Mouse (Mus musculus) A20 (cell line): ENCODE measurements around the gene Gm20509.
"Not testable (repeated sequence)": the region's sequence is repeated elsewhere in the genome, so short reads cannot be mapped to it uniquely, and the experiment has no call there.

ENCODE experiments used
- DNase-seq: peaks from one replicate; pipeline ENCODE4 v3.0.0-alpha.2; 2011; ENCODE audit warnings: low read depth, low spot score

The Gm20509 gene

DNA sequence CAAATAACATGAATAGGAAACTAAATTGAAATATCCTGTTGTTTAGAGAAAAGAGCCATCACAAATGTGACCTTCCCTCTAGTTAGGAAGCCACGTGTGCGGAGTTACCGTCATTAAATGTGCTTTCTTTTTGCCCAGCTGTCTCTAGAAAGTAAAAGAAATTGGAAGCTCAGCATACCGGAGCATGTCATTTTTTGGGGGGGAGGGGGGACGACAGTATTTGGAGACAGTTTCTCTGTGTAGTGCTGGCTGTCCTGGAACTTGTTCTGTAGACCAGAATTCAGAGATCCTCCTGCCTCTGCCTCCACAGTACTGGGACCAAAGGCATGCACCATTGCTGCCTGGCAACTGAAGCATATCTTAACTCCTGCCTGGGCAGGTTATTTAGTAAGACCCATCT, 734 bp upstream of the Gm20509 start, which contains the start of gene Khdc3:
Khdc3 (plus strand) TSS at position 301 of the 400 bp plus-strand sequence.
- DNase-seq, result no peak

GRCm38 (mm10) chr9:73103159-73103879, 1.0 kb downstream of the Gm20509 start:
- DNase-seq, result no peak

DNA sequence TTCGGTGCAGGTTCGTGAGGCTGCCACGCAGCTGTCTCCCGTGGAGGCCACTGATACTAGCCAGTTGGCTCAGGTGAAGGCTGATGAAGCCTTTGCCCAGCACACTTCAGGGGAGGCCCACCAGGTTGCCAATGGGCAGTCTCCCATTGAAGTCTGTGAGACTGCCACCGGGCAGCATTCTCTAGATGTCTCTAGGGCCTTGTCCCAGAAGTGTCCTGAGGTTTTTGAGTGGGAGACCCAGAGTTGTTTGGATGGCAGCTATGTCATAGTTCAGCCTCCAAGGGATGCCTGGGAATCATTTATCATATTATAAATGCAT, 1.6 kb downstream of the Gm20509 start:
- no peak for DNase-seq

DNA sequence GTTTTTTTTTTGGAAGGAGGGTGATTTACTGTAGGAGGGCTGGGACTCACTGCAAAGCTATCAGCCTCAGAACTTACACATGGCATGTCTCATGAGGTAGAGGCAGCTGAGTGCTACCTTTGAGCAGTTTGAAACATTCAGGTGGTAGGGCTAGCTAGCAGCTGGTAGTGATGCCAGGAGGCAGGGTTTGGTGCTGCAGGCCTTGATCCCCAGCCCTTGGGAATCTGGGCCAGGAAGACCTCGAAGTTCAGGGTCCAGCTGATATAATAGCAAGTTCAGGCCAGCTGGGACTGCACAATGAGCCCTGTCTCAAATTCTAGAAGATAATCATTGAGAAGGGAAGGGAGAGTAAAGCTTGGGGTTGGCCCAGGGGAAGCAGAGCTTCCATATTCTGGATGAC, 2.9 kb downstream of the Gm20509 start:
- DNase-seq, result no peak

DNA sequence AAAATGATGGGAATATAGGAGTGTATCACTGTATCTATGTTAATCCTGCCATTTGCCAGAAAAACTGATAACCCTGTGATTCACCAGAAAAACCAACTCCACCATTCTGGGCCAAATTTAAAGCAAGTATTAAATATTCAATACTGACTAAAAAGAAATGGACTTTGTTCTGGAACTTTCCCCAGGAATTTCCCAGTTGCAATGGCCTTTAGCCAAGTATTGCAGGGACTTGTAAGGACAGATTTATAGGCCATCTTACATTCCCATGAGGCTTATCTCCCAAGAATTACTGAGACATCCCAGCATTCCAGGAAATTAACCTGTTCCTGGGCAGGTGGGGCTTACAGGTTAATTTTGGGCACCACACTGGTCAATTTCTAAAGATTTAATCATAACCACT, 3.5 kb downstream of the Gm20509 start:
- DNase-seq, result no peak

GRCm38 (mm10) chr9:73112919-73113906, 10.9 kb downstream of the Gm20509 start, which contains the start of gene Rsl24d1:
Rsl24d1 (plus strand) TSS chr9:73113426.
- peak; percentile 93 for DNase-seq

- DNase-seq, result not testable (repeated sequence)
Measured at GRCm38 (mm10) chr9:73116704-73117103, 14.4 kb downstream of the Gm20509 start.

- no peak for DNase-seq
Measured at GRCm38 (mm10) chr9:73118012-73118411, 15.7 kb downstream of the Gm20509 start.

GRCm38 (mm10) chr9:73121735-73122134, 19.5 kb downstream of the Gm20509 start:
- peak; percentile 31 for DNase-seq

- DNase-seq, result no peak
Measured at GRCm38 (mm10) chr9:73125043-73125570, 22.8 kb downstream of the Gm20509 start.

GRCm38 (mm10) chr9:73127457-73127856, 25.2 kb downstream of the Gm20509 start:
- DNase-seq, result no peak

- no peak for DNase-seq
Measured at GRCm38 (mm10) chr9:73129875-73130274, 27.6 kb downstream of the Gm20509 start.

DNA sequence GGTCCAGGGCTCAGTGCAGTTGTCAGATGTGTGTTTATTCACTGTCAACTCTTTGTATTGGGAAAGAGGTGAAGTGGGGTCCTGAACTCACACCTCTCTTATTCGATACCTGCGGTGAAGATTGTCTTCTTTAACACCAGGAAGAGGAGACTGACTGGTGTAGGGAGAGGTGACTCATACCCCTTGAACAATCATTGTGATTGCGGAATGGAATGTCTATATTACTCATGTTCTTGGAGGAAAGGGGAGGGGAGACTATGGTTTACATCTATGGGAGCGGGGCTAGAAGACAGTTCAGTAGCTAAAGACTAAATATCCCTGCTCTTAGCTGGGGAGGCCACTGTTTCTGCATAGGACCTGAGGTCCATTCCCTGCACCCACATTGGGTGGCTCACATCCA, 28.3 kb downstream of the Gm20509 start:
- no peak for DNase-seq

DNA sequence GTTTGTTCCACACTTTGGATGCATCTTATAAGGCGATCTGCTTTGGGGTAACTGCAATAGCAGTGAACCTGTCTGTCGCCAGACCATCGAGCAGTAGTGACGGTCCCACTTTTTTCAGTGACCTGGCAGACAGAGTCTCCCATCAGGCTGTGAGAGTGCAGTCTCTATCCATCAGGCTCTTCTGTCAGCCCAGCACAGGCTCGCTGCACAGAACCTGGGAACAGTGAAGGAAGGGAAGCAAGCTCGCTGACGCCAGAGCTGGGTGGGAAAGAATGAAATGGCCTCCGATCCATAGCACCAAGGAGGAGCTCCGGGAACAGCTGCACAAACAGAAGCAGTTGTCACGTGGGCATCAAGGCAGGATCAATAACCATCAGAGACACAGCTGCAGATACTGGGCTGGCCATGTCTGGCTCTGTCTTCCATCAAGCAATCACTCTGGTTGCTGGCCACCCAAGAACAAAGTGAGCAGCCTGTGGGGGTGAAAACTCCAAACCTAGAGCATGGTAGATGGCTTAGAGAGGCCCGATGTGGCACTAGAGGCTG, 35.1 kb downstream of the Gm20509 start:
- DNase-seq, result no peak

GRCm38 (mm10) chr9:73154347-73154746, 52.1 kb downstream of the Gm20509 start:
- no peak for DNase-seq

DNA sequence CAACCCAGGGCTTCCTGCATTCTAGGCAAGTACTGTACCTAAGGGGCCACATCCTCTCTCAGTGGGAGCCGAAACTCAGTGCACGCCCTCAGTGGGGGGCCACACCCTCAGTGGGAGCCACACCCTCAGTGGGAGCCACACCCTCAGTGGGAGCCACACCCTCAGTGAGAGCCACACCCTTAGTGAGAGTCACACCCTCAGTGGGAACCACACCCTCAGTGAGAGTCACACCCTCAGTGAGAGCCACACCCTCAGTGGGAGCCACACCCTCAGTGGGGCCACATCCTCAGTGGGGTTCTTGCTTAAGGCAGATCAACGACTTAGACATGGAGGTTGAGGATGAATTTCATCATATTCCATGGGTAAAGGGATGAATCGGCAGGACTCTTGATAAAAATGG, 55.7 kb downstream of the Gm20509 start:
- DNase-seq, result no peak

GRCm38 (mm10) chr9:73159265-73159664, 57.0 kb downstream of the Gm20509 start:
- peak; percentile 55 for DNase-seq

GRCm38 (mm10) chr9:73162571-73163333, 60.5 kb downstream of the Gm20509 start:
- DNase-seq, result peak; percentile 77

DNA sequence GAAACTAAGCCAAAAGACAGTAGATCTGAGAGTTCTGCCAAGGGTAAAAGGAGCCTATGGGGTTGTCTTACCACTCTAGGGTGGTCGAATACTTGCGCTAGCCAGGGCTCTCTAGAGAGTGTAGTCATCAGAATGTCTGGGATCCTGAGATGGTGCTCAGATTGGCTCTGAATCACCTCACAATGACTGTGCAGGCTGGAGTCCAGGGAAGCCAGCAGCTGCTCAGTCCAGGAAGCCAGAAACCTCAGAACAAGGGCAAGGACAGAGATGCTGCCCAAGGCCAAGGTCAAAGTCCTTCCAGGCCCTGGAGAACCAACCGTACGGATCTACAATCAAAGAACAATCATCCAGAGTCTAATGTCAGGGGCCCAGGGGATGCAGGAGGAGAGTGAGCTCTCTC, 63.4 kb downstream of the Gm20509 start:
- no peak for DNase-seq
